Mouse (Mus musculus) testis, adult 2 months (tissue): Measurements from ENCODE around the gene Gm45711.

Experiments
- CTCF ChIP-seq: fragments of 200-500 bp; IDR thresholded peaks from 2 replicates; pipeline ENCODE4 v1.5.1; 2012; ENCODE audit warnings: low read depth, mild to moderate bottlenecking, inconsistent platforms, low read length, moderate library complexity; ENCODE audit not compliant: control insufficient read depth, insufficient read depth, insufficient replicate concordance
- POLR2A ChIP-seq: fragments of 200-500 bp; IDR thresholded peaks from 2 replicates; pipeline ENCODE4 v1.6.1; 2012; ENCODE audit warnings: low read depth, mild to moderate bottlenecking, inconsistent platforms, low read length, moderate library complexity; ENCODE audit not compliant: control insufficient read depth

DNA sequence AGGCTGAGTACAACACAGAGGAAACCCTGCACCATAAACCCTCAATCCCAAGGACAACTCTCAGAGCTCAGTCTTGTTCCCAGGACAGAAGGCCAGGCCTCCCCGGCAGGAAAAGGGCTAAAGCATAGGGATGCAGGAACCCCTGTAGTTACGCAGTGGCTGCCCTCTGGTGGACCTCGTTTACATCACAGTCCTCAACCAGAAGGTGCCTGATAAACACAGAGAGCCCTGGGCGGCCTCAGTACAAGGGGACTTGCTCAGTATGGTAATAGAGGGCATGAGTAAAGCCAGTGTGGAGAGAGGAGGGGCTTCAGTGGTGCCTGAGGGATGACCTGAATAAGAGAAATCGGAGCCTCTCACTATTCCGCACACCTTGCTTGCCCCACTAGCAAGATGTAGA lies 75.3 kb downstream of the Gm45711 start:
- TF ChIP-seq POLR2A (no peak), CTCF (no peak)
